Mouse (Mus musculus) embryonic facial prominence, embryonic 13.5 days (tissue): ENCODE data around the gene Slc35e2. TPM values are rescaled to one million over a fixed set of nuclear protein-coding genes. Genes with fewer than 3 reads are reported as not detected.
"Not testable (repeated sequence)": the region's sequence is repeated elsewhere in the genome, so short reads cannot be mapped to it uniquely, and the experiment has no call there.

Source experiments
- ATAC-seq: fragments of 200-750 bp; cut with Nextera tagmentation; 2 replicates; pipeline ENCODE4 v1.8.0; 2017; ENCODE audit warnings: low read depth; ENCODE audit not compliant: insufficient number of reproducible peaks, insufficient read depth, low FRiP score, low TSS enrichment
- H3K27ac ChIP-seq: fragments of 300-500 bp; sonication (generic); 2 replicates; pipeline ENCODE4 v1.5.1; 2015; ENCODE audit warnings: moderate library complexity, mild to moderate bottlenecking, inconsistent platforms
- H3K27me3 ChIP-seq: fragments of 300-500 bp; sonication (generic); 2 replicates; pipeline ENCODE4 v1.6.1; 2015; ENCODE audit warnings: mild to moderate bottlenecking, inconsistent platforms
- H3K36me3 ChIP-seq: fragments of 300-500 bp; sonication (generic); 2 replicates; pipeline ENCODE4 v1.6.1; 2015; ENCODE audit warnings: mild to moderate bottlenecking, inconsistent platforms
- H3K4me1 ChIP-seq: fragments of 300-500 bp; sonication (generic); 2 replicates; pipeline ENCODE4 v1.6.1; 2015; ENCODE audit warnings: inconsistent platforms
- H3K4me2 ChIP-seq: fragments of 300-500 bp; sonication (generic); 2 replicates; pipeline ENCODE4 v1.6.1; 2015; ENCODE audit warnings: moderate library complexity, mild to moderate bottlenecking, inconsistent platforms
- H3K4me3 ChIP-seq: fragments of 300-500 bp; sonication (generic); 2 replicates; pipeline ENCODE4 v1.5.1; 2015; ENCODE audit warnings: mild to moderate bottlenecking, inconsistent platforms
- H3K9ac ChIP-seq: fragments of 300-500 bp; sonication (generic); 2 replicates; pipeline ENCODE4 v1.6.1; 2015; ENCODE audit warnings: mild to moderate bottlenecking, inconsistent platforms
- H3K9me3 ChIP-seq: fragments of 300-500 bp; sonication (generic); 2 replicates; pipeline ENCODE4 v1.6.1; 2016; ENCODE audit warnings: inconsistent platforms
- WGBS: fragments of 180-500 bp; shearing (Covaris S2); methylation state at CpG from one replicate; pipeline ENCODE4 v1.1.7; 2015; ENCODE audit warnings: mixed read lengths; 5-methylcytosine and 5-hydroxymethylcytosine counted together
- polyA plus RNA-seq: library from polyadenylated mRNA; unstranded; fragments of >200 nt; fragmentation: Nextera tagmentation; extraction: Ambion mirVana; gene quantifications from 2 replicates; pipeline ENCODE4 v1.2.1, GENCODE M21; 2015

Slc35e2 gene
- polyA plus RNA-seq, 1 experiment from 2014 or later, result 10.5 TPM

GRCm38 (mm10) chr4:155658961-155659360, 57.7 kb downstream of the Slc35e2 start:
- H3K36me3 ChIP-seq, result peaks cover 75% of the 10 kb centered on the region

GRCm38 (mm10) chr4:155660641-155661040, 59.4 kb downstream of the Slc35e2 start:
- 88% methylated on average over 12 of the region's 12 CpGs for WGBS
- H3K4me3 ChIP-seq, result no peak overlapping the region
- H3K36me3 ChIP-seq, result peaks cover 85% of the 10 kb centered on the region
- no peak for ATAC-seq
- H3K4me2 ChIP-seq, result no peak overlapping the region
- H3K9me3 ChIP-seq, result no peaks in the 10 kb centered on the region
- no peak overlapping the region for H3K27ac ChIP-seq
- 0 out of 2 replicates have a peak overlapping the region, but pooled peaks have one; percentile 4 for H3K9ac ChIP-seq
- H3K4me1 ChIP-seq, result no peaks in the 10 kb centered on the region
- H3K27me3 ChIP-seq, result peaks cover 10% of the 10 kb centered on the region

More at GRCm38 (mm10) chr4:155658961-155659360, 57.7 kb downstream of the Slc35e2 start:
- WGBS, result 92% methylated on average over 10 of the region's 10 CpGs
- Histone ChIP-seq H3K4me2 (no peak overlapping the region), H3K27me3 (peaks cover 27% of the 10 kb centered on the region), H3K4me1 (peaks cover 16% of the 10 kb centered on the region), H3K4me3 (no peak overlapping the region), H3K27ac (no peak overlapping the region), H3K9ac (no peak overlapping the region), H3K9me3 (no peaks in the 10 kb centered on the region)
- ATAC-seq, result no peak

GRCm38 (mm10) chr4:155666903-155667302, 65.7 kb downstream of the Slc35e2 start:
- no peak for ATAC-seq
- Histone ChIP-seq H3K36me3 (peaks cover 38% of the 10 kb centered on the region), H3K9ac (no peak overlapping the region), H3K9me3 (no peaks in the 10 kb centered on the region), H3K4me1 (peaks cover 7% of the 10 kb centered on the region), H3K4me2 (no peak overlapping the region), H3K27me3 (no peaks in the 10 kb centered on the region), H3K27ac (no peak overlapping the region), H3K4me3 (no peak overlapping the region)

GRCm38 (mm10) chr4:155668689-155669597, 67.7 kb downstream of the Slc35e2 start, which contains the start of gene Mib2:
Gene Mib2, minus strand, starts transcription at chr4:155669198.
- peaks cover 7% of the 10 kb centered on the region for H3K4me1 ChIP-seq
- H3K9ac ChIP-seq, result peak within 1 kb of the TSS; percentile 93
- peaks cover 24% of the 10 kb centered on the region for H3K36me3 ChIP-seq
- no peaks in the 10 kb centered on the region for H3K27me3 ChIP-seq
- ATAC-seq, result peak; percentile 99
- H3K4me3 ChIP-seq, result peak within 1 kb of the TSS; percentile 91
- peak within 1 kb of the TSS; percentile 88 for H3K27ac ChIP-seq
- H3K9me3 ChIP-seq, result no peaks in the 10 kb centered on the region
- H3K4me2 ChIP-seq, result peak within 1 kb of the TSS; percentile 86
- WGBS, result under 1% methylated on average over 73 of the region's 73 CpGs

- H3K27ac ChIP-seq, result no peak overlapping the region; the same call in 1 of the 2 replicates
- H3K4me3 ChIP-seq, result peak overlapping the region; percentile 91
- peak overlapping the region; percentile 86 for H3K4me2 ChIP-seq
- no peaks in the 10 kb centered on the region for H3K9me3 ChIP-seq
- no peak for ATAC-seq
- no peak overlapping the region; the same call in 1 of the 2 replicates for H3K9ac ChIP-seq
- peaks cover 17% of the 10 kb centered on the region for H3K36me3 ChIP-seq
- peaks cover 7% of the 10 kb centered on the region for H3K4me1 ChIP-seq
- 1% methylated on average over 8 of the region's 8 CpGs for WGBS
- H3K27me3 ChIP-seq, result no peaks in the 10 kb centered on the region
Measured at GRCm38 (mm10) chr4:155669598-155670075, 68.4 kb downstream of the Slc35e2 start.

GRCm38 (mm10) chr4:155670236-155670635, 69.0 kb downstream of the Slc35e2 start:
- H3K9me3 ChIP-seq, H3K27me3 ChIP-seq, ATAC-seq, H3K9ac ChIP-seq, H3K4me3 ChIP-seq, H3K4me1 ChIP-seq, H3K27ac ChIP-seq: not testable (repeated sequence)
- Histone ChIP-seq H3K36me3 (peaks cover 13% of the 10 kb centered on the region), H3K4me2 (peak overlapping the region; percentile 86)
- WGBS, result 60% methylated on average over 4 of the region's 4 CpGs

- Histone ChIP-seq H3K27me3 (no peaks in the 10 kb centered on the region), H3K9ac (no peak overlapping the region), H3K9me3 (no peaks in the 10 kb centered on the region), H3K27ac (no peak overlapping the region), H3K4me2 (no peak overlapping the region), H3K4me1 (peaks cover 7% of the 10 kb centered on the region), H3K36me3 (no peaks in the 10 kb centered on the region), H3K4me3 (no peak overlapping the region)
- ATAC-seq, result no peak
- WGBS, result 48% methylated on average over 2 of the region's 2 CpGs
Measured at GRCm38 (mm10) chr4:155672082-155672481, 70.9 kb downstream of the Slc35e2 start.

Other genes with a start within 250 kb of the Slc35e2 start
- gene Prkcz, start 240.1 kb upstream of the Slc35e2 start, polyA plus RNA-seq, result 10.9 and 12.4 TPM in 2 replicates
- gene Gabrd, start 203.3 kb upstream of the Slc35e2 start, polyA plus RNA-seq, result not detected in 2 replicates
- gene Cfap74, start 192.2 kb upstream of the Slc35e2 start, polyA plus RNA-seq, result 3.8 and 4.7 TPM in 2 replicates
- 0.31 and 0.40 TPM in 2 replicates for gene Tmem52, start 132.3 kb upstream of the Slc35e2 start, polyA plus RNA-seq
- gene Gnb1, start 110.1 kb upstream of the Slc35e2 start, polyA plus RNA-seq, result 501 and 523 TPM in 2 replicates
- gene Nadk, start 39.0 kb upstream of the Slc35e2 start, polyA plus RNA-seq, result 86.8 and 92.8 TPM in 2 replicates
- 73.9 and 76.4 TPM in 2 replicates for gene Cdk11b, start 23.4 kb downstream of the Slc35e2 start, polyA plus RNA-seq
- gene Gm10563, start 44.0 kb downstream of the Slc35e2 start, polyA plus RNA-seq, result not detected in 2 replicates
- 24.8 and 26.1 TPM in 2 replicates for gene Mmp23, start 52.0 kb downstream of the Slc35e2 start, polyA plus RNA-seq
- gene Mib2, start 67.8 kb downstream of the Slc35e2 start, polyA plus RNA-seq, result 36.1 and 36.7 TPM in 2 replicates
- 6.5 and 8.7 TPM in 2 replicates for gene Fndc10, start 92.9 kb downstream of the Slc35e2 start, polyA plus RNA-seq
- 136 and 142 TPM in 2 replicates for gene Ssu72, start 103.4 kb downstream of the Slc35e2 start, polyA plus RNA-seq
- gene Tmem240, start 133.4 kb downstream of the Slc35e2 start, polyA plus RNA-seq, result 1.2 and 1.4 TPM in 2 replicates
- 93.8 and 94.9 TPM in 2 replicates for gene Atad3a, start 159.7 kb downstream of the Slc35e2 start, polyA plus RNA-seq
- 8.6 and 9.6 TPM in 2 replicates for gene Vwa1, start 173.3 kb downstream of the Slc35e2 start, polyA plus RNA-seq
- gene Tmem88b, start 184.5 kb downstream of the Slc35e2 start, polyA plus RNA-seq, result 0.67 and 0.74 TPM in 2 replicates
- 0.24 TPM in 1 of 2 replicates, not detected in the other for gene Ankrd65, start 189.0 kb downstream of the Slc35e2 start, polyA plus RNA-seq
- gene Mrpl20, start 201.5 kb downstream of the Slc35e2 start, polyA plus RNA-seq, result 195 and 229 TPM in 2 replicates
- gene Ccnl2, start 211.1 kb downstream of the Slc35e2 start, polyA plus RNA-seq, result 217 and 248 TPM in 2 replicates
- gene Aurkaip1, start 229.9 kb downstream of the Slc35e2 start, polyA plus RNA-seq, result 131 and 150 TPM in 2 replicates
- gene Mxra8, start 238.3 kb downstream of the Slc35e2 start, polyA plus RNA-seq, result 69.6 and 71.8 TPM in 2 replicates
- gene Dvl1, start 246.0 kb downstream of the Slc35e2 start, polyA plus RNA-seq, result 4.0 and 5.4 TPM in 2 replicates